Mouse (Mus musculus): ENCODE data around the gene Olfr1428.
"Not testable (repeated sequence)": the region's sequence is repeated elsewhere in the genome, so short reads cannot be mapped to it uniquely, and the experiment has no call there.

The Olfr1428 gene

DNA sequence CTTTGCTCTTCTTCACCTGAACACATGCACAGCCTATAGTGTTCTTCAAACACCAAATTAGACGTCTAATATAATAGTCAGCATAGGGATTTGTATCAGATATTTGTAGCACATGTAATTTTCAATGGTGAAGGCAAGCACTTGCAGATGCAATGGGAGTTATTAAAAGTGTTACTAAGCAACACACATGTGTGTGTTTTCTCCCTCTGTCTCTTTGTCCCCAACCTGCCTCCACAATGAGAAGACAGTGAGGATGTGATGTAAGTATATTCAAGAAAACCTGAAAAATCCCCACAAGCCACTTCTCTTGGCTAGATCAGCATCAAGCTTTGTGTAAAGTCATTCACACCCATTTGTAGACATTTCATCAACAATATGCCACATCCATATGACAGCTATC is at the start of gene Olfr1428:
Gene Olfr1428 (minus strand): TSS at position 101 of the 400 bp plus-strand sequence.
- no peak for DNase-seq

DNA sequence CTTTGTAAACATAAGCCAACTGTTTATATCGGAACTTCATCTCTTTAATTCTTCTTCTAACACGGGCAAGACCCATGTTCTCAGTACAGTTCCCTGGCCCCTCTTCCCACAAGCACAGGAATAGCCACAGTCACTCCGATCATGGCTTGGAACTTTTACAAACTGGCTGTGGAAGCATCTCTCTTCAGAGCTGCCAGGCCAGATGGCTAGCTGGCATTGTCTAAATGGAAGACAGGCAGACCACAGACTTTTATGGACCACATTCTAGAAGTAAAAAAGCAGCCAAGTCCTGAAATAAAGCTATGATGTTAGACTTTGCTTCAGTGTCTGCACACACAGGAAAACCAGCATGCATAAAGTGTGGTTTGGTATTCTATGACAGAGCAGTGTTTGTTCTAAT is 29.8 kb upstream of the Olfr1428 start:
- DNase-seq = no peak

DNA sequence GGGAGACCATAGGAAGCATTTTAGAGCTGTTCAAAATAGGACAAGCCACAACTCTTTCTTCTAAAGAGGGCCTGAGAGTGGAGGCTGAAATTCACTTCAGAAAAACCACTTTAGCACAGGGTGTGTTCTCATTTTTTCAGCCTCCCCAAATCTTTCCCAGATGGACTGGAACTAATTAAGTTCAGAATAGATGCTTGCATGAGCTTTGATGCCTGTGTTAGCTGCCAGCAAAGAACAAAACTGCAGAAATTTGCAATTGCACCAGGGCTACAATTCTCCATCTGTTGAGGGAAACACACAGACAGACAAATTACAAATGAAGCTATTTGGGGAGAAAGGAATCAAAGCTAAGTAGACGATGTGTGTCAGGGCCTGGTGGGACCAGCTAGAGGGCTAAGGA is 27.7 kb upstream of the Olfr1428 start:
- DNase-seq = no peak

DNA sequence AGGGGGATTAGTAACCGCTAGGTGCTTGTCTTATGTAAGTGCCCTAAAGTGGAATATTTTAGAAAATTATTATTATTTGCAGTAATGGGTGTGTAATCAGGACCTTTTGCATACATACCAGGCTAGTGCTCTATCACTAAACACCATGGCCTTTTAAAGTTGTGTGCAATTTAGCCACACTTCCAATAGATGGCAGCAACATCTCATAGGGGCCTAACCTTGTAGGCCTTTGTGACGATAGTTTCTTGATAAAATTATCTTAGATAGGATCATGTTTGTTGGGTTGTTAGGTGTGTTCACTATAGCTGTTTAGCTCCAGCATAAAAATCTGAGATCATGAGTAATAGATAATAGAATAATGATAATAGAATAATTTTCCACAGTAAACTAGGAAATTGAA is 18.6 kb upstream of the Olfr1428 start:
- DNase-seq = peak; percentile 37

DNA sequence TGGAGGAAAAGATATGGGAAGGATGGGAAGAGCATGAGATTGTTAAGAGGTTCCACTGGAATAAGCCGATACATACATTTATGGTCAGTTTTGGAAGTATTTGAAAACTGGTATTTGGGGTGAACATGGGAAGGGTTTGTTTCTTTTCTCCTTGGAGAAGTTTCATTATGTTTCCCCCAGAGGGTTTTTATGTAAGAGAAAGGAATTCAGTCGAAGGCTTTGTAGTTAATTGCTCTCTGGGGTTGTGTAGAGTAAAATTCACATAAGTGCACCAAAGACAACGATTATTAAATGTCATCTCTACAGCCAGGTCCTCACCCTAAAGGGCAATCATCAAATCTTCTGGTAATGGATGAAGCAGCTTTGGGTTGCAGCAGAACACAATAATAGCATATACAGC is 7.4 kb upstream of the Olfr1428 start, which contains the start of gene Olfr76:
Gene Olfr76 (minus strand): TSS at position 101 of the 400 bp plus-strand sequence.
- no peak for DNase-seq

DNA sequence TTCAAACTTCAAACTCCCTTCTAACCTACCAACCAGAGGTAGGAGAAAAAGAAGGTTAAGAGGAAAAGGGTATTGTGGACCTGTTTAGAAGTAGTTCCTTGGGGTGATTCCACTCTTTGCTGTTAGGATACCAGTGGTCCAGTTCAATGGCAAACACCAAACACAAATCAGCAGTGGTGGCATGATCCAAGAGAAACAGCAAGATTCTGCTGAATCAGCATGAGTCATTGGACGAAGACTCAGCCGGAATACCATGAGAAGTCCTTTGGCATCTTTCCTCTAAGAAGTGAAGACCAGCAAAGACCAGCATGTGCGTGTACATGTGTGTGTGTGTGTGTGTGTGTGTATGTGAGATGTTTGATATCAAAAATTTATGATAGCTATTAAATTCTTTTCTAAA is 767 bp upstream of the Olfr1428 start:
- DNase-seq = no peak

DNA sequence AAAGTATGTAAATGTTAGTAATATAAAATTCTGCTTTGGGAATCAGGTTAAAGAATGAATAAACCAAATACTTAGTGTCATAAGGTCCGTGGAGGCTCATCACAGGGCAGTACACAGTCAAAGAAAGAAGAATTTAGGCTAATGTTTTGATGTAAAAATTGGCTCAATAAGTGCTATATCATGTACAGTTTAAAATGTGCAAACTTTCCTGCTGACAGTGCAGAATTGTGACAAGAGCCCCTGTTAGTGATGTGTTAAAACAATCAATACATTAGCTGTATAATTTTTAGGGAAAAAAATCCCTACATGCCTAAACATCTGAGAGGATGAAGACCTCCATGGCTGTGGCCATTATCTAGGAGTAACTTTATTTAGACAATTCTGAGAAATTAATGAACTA is 1.9 kb downstream of the Olfr1428 start:
- DNase-seq = no peak

DNA sequence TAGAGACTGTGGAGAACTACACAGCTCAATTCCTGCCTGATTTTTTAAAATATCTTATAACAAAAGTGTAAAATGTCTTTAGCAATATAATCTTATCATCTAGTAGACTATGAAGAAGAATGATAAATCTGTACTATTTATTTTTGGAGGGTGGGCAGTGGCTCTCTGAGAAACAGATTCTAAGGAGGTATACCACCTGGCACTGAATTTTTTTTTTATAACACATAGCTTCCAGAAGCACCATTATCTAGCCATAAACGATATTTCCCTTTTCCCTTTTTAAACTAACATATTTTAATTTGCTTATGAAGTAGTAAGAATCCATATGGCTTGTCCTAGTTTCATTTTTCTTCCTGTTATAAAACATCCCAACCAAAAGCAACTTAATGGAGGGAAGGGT is 11.2 kb downstream of the Olfr1428 start:
- DNase-seq = no peak

DNA sequence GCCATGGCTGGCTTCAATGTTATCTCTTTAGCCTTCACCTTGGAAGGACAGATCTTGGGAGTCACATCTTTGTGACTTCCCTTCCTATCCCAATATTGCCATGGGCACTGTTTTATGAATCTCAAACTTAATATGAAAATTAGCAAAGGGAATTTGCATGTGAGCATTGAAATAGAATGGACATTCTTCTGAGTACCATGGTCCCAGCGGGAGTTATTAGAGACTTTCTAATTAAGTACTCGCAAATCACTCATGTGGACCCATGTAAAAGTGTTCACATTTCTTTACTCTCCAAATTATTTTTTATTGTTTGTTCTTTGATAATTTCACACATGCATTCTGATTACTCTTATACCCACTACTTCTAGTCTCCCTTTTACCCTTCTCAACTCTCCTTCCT is 12.5 kb downstream of the Olfr1428 start, which contains the start of gene Olfr1427:
Gene Olfr1427 (minus strand): TSS at position 101 of the 400 bp plus-strand sequence.
- no peak for DNase-seq

DNA sequence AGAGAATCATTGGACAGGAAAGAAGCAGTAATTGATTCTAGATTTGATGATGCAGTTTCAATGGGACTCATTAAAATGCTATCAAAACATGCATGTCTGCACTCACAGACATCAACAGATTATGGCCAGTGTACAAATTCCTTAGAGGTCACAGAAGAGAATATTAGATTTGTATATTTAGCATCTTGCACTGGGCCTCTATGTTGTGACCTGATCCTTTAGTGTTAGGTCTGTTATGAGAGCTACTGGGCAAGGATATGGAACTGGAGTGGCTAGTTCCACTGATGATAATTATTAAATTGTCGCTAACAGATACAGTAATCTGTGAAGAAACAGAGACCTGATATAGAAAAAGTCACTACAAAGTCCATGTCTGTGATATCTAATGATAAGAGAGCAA is 23.8 kb downstream of the Olfr1428 start, which contains the start of gene Olfr1426:
Gene Olfr1426 (minus strand): TSS at position 101 of the 400 bp plus-strand sequence.
- no peak for DNase-seq

DNA sequence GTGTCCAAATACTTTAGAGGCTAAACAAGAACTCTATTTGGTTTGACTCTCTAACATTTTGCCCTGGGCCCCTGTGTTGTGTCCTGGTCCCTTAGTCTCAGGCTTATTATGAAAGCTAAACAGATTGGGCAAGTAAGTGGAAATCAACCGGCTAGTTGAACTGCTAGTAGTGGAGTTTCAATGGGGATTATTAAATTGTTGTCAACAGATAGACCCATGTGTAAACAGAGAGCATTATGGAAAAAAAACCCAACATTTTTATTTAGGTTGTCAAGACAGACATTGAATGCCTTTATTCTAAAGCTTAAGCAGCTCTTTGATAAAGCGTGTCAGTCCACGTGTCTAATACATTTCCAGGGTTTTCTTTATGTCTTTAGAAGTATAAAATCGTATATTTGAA is 38.1 kb downstream of the Olfr1428 start, which contains the start of gene Olfr1425:
Gene Olfr1425 (minus strand): TSS at position 101 of the 400 bp plus-strand sequence.
- not testable (repeated sequence) for DNase-seq

DNA sequence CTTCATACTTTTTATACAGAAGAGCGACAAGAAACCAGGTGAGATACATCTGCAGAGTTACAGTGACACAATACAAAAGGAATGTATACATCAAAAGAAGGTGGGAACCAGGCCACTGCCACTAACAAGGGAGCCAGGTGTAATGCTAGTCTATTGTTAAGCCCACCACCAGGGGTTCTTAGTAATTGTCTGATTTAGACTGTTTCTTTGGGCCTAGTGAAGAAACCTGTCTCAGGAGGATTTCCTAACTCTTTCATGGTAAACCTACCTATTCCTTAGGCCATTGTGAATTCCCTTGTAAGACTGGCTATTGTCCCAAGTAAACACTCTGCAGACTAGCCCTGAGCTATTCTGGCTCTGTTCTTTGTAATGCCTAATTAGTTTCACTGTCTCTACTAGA is 46.2 kb downstream of the Olfr1428 start:
- not testable (repeated sequence) for DNase-seq

DNA sequence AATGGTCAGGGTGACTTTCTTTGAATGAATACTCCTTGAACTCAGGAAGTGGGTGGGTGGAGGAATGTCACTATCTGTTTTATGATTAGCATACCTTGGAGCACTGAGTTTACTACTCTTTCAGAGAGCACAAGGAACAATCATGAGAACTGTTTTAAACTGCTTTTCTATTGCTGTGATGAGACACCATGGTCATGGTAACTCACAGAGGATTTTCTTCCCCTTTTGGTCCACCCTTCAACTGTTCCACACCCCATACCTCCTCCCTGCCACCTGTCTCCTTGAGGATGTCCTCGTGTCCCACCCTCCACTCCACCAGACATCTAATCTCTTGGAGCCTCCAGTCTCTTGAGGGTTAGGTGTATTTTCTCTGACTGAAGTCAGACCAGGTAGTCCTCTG is 47.9 kb downstream of the Olfr1428 start:
- DNase-seq = not testable (repeated sequence)

DNA sequence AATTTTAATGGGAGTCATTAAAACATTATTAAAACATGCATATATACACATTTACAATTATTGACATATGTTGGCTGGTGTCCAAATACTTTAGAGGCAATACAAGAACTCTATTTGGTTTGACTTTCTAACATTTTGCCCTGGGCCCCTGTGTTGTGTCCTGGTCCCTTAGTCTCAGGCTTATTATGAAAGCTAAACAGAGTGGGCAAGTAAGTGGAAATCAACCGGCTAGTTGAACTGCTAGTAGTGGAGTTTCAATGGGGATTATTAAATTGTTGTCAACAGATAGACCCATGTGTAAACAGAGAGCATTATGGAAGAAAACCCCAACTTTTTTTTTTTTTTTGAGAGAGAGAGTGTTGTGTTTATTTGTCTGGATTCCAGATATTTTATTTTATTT is 53.1 kb downstream of the Olfr1428 start, which contains the start of gene Olfr1424:
Gene Olfr1424 (minus strand): TSS at position 101 of the 400 bp plus-strand sequence.
- not testable (repeated sequence) for DNase-seq

All from kidney, adult 9 months (tissue).